Mouse (Mus musculus) adrenal gland, adult (tissue): Measurements from ENCODE around the gene Asb5.
"Not testable (repeated sequence)": the region's sequence is repeated elsewhere in the genome, so short reads cannot be mapped to it uniquely, and the experiment has no call there.

Experiments
- DNase-seq, 2 experiments: peaks; one replicate each; pipeline ENCODE4 v3.0.0; 2022 to 2023; ENCODE audit warnings: low spot score in 1 of 2; ENCODE audit not compliant: inconsistent age in 2 of 2

Gene Asb5

DNA sequence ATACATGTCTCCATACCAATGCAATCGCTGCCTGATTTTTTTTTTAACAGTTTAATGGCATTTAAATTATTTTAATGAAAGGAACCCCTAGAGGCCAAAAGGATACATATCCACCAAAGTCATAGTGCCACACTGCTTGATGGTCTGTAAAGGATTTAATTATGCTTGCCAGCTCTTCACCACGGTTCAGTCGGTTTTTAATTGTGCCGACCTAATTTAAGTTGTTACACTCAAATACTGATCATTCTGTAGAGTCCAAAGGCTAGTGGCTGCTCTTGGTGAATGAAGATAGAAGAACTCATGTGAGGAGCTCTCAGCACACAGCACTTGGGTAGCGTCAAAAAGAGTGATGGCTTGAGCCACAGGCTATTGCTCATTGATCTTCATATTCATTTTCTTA is 5.8 kb downstream of the Asb5 start:
- DNase-seq = no peak

DNA sequence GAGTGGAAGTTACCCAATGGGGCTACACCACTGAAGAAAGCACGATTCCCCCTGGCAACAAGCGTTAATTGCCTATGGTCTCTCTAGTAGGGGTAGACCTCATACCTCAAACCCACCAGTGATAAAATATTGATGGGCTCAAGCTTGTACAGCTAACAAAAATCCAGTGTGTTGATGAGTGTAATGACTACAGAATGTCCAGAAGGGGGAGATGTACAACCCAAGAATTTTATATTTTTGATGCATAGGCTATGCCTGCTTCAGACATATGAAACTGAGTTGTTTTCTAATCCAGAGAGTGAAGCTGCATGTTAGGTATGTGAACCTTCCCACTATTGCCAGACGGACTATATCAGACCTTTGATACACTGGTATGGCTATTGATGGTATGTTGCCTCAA is 7.9 kb downstream of the Asb5 start:
- peak in 1 of 2 experiments; percentile 42 for DNase-seq

DNA sequence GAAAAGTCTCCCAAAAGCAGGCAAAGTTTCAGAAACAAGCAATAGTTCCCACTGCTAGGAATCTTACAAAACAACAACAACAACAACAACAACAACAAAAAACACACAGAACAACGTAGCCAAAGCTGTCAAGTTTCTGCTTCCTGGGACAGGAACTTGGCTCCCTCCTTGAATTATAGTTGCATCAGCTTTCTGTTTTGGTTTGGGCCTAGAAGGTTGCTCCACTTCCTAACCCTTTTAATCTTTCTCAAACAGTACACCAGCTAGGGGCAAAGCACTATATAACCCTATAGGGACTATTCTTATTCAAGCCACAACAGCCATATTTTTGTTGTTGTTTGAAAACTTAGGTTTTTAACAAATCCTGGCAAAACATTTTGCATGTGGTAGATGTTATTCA is 12.0 kb downstream of the Asb5 start:
- no peak for DNase-seq

DNA sequence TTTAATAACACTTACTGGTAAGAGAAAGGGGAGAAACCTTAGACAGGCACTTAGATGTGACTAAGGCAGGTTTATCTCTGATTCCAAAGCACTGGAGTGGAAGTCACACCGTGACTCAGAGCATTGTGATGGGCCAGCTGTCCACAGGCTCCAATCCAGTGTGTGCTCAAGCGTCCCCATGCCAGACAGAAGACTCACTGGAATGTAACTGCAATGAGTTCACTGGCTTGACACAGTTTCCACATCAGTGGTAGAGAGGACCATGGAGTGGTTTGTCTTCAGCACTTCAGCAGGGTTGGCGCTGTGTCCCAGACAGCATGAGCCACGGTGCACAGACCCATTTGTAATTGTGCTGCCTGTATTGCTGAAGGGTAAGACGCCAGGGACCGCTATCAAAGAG is 19.0 kb downstream of the Asb5 start:
- peak; percentile 47 to 59 for DNase-seq

DNA sequence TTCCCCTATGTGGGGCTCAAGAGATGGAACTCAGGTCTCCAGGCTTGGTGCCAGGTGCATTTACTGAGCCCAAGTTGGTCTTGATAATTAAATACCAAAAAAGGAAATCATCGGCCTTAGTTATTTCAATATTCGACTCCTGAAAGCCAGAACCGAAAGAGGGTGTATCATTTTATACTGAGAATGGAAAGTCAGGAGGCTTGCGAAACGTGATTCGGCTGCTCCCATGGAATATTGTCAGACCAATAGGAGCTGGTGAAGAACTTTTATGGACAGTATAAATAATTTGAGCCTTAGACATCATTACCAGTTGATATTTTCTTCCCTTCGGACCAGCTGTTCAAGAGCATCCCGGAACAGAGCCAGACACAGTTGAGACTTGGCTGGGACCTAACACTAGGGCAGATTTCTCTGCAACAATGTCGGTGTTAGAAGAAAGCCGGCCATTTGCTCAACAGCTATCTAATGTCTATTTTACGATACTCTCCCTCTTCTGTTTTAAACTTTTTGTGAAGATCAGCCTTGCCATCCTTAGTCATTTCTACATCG is 20.7 kb downstream of the Asb5 start:
- no peak for DNase-seq

DNA sequence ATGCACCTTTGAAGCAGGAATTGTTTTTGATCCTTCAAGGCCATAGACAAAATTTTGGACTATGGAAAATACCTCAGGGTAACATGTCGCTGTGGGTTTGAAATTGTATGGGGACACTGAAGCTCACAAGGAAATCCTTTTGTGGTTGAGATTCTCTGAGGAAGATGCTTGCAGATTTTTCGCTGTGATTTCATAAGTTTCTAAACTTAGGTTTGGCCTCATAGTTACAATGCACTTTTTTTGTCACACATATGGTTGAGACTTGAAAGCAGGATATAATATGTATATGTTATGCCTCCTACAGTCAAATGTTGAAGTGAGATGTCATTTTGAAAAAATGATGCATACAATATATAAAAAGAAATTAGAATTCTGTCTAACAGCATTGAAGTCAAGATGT is 25.5 kb downstream of the Asb5 start:
- DNase-seq = no peak

DNA sequence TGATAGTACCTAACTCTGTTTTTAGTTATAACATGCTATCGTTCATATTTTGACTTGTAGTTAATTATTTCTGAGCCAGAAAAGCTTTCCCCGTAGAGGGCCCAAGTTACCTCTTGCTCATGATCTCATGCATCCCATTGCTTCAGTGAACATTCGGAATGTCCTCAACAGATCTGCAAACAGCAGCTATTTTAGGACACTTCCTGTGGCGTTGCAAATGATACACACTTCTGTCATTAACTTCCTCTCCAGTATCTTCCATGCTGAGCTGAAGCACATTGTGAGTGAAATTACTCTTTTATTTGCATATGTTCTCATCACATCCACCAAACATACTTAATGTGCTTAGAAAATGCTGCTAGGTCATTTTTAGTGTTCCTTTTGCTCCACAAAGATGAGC is 32.8 kb downstream of the Asb5 start:
- no peak for DNase-seq

DNA sequence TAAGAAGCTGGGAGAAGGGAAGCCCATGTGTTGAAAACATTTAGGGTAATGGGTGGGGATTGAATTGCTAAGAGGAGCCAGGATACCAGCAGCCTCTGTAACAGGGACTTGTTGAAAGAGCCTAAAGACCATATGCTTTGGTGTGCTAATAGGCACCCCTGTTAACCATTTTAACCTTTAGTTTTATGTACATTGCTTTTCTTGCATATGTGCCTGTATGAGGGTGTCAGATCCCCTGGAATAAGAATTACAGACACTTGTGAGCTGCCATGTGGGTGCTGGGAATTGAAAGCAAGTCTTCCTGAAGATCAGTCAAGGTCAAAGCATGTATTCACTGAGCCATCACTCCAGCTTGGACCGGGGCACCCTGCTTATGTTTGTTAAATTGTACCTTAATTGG is 35.8 kb downstream of the Asb5 start:
- no peak for DNase-seq

DNA sequence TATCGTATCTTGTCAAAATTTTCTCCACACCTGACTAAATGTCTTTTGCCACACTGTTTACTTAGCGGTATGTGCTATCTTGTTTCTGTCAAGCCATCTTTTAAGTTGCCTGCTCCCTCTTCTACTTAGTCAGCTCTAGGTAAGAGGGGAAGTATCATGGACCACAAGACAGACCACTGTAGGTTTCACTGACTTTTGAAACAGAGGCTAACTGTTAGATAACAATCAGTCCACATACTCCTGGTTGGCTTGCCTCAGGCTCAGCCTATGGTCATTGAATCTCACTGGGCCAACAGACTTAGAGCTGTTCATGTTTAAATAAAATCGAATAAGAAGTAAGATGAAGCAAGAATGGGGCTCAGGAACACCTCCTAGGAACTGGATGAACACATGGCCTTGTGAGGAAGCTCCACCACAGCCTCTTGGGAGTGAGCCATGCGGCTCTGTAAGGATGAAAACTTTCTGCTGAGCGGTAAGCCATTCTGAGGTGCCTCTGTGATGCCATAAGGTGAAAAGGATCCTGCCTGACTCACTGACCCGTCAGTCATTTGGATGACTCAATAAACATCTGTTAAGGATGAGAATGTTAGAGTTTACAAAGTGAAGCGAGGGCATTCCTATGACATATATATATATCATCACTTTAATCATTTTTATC is 36.4 kb downstream of the Asb5 start:
- DNase-seq = no peak

DNA sequence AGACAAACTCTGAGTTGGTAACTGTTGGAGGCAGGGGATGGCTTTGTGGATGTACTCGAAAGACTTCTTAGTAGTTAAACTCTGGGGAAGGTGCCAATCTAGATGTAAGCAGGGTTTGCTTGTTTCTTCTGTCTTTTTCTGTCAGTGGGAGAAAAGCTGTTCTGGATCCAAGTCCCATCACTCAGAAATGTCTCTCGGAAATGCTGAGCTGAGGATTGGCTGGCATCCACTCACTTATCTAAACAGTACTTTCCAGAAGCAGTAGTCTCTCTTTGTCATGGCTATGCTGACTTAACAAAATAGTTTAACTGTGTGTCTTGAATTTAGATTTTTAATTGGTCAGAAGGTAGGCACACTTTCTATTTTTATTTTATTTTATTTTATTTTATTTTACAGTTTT is 37.8 kb downstream of the Asb5 start:
- DNase-seq = no peak

DNA sequence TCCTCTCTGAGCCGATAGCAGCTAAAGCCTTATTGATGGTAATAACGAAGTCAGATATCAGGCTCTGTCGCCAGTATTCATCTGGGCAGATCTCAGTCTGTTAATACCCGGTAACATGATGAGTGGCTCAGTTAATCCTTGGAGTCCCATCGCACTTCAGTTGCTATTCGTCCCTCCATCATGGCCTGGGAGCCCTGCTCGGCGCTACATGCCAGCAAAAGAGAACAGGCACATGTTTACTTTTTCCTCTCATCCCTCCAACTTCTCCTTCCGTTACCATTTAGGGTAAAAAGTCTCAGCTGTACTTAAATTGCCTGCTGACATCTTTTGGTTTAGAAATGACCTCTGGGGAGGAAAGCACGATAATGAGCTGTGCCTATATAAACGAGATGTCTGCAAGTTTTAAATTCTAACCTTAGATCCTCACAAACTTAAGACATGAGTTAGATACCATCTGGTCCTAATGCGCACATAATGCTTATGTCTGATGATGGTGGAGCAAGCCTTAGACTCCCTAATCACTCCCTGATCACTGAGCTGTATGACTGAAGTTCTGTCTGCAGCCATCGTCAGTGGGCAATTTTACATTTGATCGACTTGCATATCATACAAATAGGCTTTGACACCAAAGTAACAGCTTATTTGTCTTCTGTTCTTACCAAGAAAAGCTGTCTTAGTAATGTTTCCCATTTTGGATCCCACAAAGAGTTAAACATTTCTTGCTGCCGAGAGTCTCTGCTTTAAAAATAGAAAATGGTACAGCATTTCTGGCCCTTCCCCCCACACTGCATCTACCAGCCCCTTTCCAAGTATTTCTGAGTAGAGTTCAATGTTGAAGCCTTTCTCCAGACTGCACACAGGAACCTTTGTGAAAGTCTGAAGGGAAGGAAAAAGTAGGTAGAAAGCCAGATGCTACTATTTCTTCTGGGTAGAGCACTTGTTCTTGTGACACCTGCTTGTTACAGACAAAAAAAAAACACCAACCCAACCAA is 41.5 kb downstream of the Asb5 start:
- no peak for DNase-seq

DNA sequence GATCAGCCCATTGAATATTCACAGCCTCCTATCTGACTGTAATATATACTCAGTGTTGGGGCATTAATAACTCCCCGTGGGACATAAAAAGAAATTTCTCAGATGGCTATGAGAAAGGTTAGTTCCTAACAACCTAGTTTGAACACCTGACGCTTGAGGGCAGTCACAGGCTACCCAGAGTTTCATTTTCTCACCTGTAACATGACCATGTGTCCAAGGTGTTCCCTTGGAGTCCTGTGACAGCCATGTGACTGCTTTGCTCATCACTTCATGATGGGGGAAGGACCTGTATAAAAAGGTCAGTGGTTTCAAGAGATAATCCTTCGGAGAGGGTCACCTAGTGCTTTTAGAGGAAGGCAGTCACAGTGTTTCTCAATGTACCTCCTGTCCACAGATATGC is 52.1 kb downstream of the Asb5 start:
- no peak for DNase-seq

DNA sequence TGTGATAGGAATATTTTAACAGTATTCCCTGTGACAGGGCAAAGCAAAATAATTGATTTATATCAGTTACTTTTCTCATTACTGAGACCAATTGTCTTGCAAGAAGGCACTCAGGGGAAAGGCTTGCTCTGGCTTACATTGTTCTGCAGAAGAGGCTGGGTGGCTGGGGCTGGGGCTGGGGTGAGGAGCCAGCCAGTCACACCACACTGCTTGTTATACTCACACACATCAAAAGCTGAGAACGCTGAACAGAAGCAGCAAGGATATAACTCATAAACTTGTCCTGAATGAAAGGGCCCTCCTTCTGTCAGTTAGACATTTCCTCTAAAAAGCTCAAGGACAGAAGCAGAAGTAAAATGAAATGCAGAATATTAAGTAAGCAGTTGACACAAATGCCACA is 53.5 kb downstream of the Asb5 start:
- DNase-seq = peak in 1 of 2 experiments; percentile 34

DNA sequence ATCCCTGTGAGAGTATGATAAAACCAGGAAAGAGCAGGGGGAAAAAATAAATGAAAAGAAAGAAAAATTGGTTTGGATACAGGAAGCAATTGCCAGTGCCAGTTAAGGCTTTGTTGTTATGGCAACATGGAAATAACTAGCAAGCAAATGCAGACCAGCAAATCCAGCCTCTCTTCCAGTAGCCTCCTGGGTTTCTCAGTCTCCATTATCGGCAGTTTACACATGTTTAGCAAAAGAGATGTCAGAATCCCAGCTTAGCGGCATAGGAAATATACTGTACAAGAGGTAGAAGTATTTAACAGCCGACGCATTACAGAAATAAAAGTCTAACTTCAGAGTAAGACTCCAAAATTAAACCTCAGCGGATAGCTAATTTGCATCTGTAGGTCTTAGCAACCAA is 65.3 kb downstream of the Asb5 start:
- DNase-seq = no peak

DNA sequence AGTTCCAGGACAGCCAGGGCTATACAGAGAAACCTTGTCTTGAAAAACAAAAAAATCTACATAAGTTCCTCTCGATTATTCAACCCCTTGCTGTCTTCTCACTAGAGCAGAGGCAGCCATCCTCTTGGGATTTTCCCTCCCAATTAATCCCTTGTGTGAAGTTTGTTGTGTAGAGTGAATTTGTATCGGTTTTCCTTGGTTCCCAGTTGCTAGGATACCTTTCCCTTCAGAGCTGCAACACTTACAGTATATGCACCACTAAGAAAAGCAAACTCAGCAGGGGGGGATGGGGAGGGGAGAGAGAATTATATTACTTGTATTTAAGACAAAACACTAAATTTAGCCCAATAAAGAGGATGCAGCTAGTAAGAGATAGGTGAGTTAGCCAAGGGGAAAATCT is 66.7 kb downstream of the Asb5 start:
- no peak for DNase-seq

DNA sequence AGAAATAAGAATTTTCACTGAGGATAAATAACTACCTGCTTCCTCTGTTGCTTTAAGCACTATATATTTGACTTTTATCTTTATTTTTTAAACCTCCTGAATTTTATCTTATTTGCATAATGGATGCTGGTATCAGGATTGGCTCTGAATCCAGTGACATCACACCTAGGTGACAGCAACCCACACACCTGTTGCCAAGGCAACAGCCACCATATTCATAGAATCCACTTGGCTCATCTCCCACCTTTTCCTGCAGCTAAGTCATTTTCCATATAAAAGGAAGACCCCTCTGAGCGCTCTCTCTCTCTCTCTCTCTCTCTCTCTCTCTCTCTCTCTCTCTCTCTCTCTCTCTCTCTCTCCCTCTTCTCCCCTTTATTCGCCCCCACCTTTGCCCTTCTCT is 67.6 kb downstream of the Asb5 start:
- no peak for DNase-seq

DNA sequence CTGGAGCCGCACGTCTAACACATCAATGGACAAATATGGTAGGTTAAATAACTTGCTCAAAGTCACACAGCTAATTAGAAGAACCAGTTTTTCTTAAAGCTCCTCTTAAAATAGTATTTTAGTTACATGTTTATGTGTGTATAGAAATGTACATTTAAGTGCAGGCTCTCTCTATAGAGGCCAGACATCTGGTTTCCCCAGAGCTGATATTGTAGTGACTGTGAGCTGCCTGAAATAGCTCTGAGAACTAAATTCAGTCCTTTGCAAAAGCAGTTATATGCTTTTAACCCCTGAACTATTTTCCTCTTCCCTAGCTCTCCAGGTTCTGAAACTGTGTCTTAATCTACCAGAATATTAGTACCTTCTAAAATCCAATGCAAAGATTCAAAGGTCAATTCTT is 68.0 kb downstream of the Asb5 start:
- DNase-seq = no peak

DNA sequence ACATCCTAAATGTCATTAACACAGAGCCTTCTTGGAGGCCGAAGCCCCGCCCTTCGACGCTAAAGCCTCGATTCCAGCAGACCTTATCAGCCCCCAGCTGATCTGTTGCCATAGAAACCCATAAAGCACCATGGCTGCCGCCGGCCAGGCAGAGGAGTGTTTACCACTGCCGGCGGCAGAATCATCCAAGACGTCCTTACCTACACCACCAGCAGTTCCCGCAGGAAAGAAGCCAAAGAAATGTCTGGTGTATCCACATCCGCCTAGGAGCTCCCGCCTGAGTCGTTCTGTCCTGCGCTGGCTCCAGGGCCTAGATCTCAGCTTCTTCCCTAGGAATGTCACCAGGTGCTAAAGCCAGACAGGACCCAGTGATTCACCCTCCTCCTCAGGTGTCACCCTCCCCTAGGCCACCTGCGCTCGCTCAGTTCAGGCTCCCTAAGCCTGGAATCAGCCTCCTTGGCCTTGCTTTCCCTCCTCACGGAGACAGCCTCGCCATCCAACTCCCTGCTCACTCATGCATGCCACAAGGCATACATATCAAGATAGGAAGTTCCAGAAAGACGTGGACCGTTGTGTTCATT is 71.4 kb downstream of the Asb5 start, which contains the start of gene Spata4:
Gene Spata4, plus strand, starts transcription at position 111 of the 581 bp plus-strand sequence.
- peak; percentile 76 to 88 for DNase-seq

DNA sequence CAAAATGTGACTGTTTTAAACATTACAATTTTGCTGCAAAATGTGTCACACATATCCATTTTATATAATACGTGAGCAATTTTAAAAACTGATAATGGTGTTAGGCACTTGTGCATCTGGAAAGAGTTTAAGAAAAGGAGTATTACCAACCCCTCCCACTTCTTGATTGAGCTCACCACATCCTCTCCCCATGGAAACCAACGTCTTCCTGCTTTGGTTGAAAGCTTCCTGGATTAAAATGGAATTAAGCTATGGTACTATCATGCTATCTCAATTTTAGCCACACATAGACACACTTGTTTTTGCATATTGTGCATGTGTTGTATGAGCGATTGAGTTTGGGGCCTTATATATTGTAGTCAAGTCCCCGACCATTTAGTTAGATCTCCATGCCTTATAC is 74.1 kb downstream of the Asb5 start:
- DNase-seq = no peak

DNA sequence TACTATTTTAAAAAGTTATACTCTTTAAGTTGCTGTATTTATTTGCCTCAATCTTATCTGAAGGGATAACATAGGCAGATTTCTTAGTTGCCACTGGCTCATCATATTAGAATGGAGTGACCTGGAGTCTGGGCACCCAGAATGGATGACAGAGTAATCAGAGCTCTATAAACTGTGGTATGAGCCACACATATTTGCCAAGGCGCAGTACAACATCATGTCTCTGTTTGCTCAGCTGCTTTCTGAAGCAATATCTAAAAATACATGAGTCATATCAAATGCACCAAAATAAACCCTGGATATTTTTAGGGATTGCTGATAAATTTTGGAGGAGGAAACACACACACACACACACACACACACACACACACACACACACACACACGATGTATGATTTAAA is 80.0 kb downstream of the Asb5 start:
- peak in 1 of 2 experiments; percentile 44 for DNase-seq

DNA sequence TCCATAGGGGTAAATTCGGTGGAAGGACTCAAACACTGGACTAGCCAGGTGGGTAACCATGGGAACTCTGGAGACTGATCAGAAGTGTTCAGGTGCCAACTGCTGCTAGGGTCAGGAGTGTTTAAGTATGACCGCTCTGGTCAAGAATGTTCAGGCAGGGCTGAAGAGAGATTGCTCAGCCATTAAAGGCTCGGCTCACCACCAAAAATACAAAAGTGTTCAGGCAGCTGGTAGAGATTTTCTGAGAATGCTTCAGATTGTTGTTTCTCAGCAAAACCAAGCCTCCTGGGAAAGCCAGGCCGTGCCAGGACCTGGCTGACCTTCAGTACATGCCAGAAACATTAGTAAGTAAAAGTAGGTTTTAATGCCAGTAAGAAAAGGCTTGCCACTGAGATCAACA is 80.9 kb downstream of the Asb5 start:
- peak; percentile 72 to 90 for DNase-seq

DNA sequence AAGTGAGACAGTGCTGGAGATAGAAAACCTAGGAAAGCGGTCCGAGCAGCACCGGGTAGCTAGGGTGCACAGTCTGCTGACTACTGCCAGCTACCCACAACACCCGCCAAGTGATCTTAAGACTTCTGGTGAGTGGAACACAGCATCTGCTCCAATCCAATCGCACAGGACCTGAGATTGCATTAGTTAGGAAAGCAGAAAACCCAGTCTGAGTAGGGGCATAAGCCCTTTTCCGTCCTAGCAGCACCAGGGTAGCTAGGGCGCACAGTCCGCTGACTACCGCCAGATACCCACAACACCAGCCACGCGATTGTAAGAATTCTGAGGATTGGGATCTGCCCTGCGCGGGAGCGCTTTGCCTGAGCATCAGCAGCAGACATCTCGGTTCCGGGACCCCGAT is 87.3 kb downstream of the Asb5 start:
- not testable (repeated sequence) for DNase-seq
